Mouse (Mus musculus) MEL (cell line): ENCODE data around the gene Rhoh. TPM values are rescaled to one million over a fixed set of nuclear protein-coding genes. Genes with fewer than 3 reads are reported as not detected.

Source experiments
- DNase-seq: peaks from one replicate; pipeline ENCODE4 v3.0.0; 2011; ENCODE audit warnings: low read depth, low spot score
- H3K27ac ChIP-seq: 2 replicates; pipeline ENCODE4 v1.5.1; 2012; ENCODE audit warnings: low read depth, mild to moderate bottlenecking, control low read depth, low read length, moderate library complexity; ENCODE audit not compliant: control insufficient read depth
- H3K27me3 ChIP-seq, 2 experiments: fragments of 150-350 bp in 1 of 2; sonication (generic) in 1 of 2; 2 replicates each; pipeline ENCODE4 v1.6.1; 2012; ENCODE audit warnings: low read length in 2 of 2, mild to moderate bottlenecking in 2 of 2, improper control_type of control experiment in 1 of 2, moderate library complexity in 1 of 2; ENCODE audit not compliant: insufficient read depth in 2 of 2, control insufficient read depth in 1 of 2
- H3K36me3 ChIP-seq, 2 experiments: 2 replicates each; pipeline ENCODE4 v1.6.1; 2012 to 2014; ENCODE audit warnings: low read length in 2 of 2, improper control_type of control experiment in 1 of 2, inconsistent platforms in 1 of 2, mild to moderate bottlenecking in 1 of 2; ENCODE audit not compliant: insufficient read depth in 2 of 2, control insufficient read depth in 1 of 2
- H3K4me1 ChIP-seq, 2 experiments: fragments of 150-350 bp in 1 of 2; sonication (generic) in 1 of 2; 2 replicates each; pipeline ENCODE4 v1.6.1; 2012; ENCODE audit warnings: low read length in 2 of 2, improper control_type of control experiment in 1 of 2, mild to moderate bottlenecking in 1 of 2; ENCODE audit not compliant: insufficient read depth in 2 of 2, control insufficient read depth in 1 of 2
- H3K4me3 ChIP-seq, 2 experiments: fragments of 150-350 bp in 1 of 2; sonication (generic) in 1 of 2; 2 replicates each; pipeline ENCODE4 v1.5.1; 2012; ENCODE audit warnings: low read depth in 2 of 2, low read length in 2 of 2, mild to moderate bottlenecking in 2 of 2, moderate library complexity in 2 of 2, control low read depth in 1 of 2, improper control_type of control experiment in 1 of 2; ENCODE audit not compliant: control insufficient read depth in 1 of 2, insufficient read depth in 1 of 2
- H3K79me2 ChIP-seq: 2 replicates; pipeline ENCODE4 v1.6.1; 2012; ENCODE audit warnings: mild to moderate bottlenecking, low read length, moderate library complexity; ENCODE audit not compliant: control insufficient read depth, poor library complexity, insufficient read depth
- H3K9ac ChIP-seq: 2 replicates; pipeline ENCODE4 v1.6.1; 2012; ENCODE audit warnings: low read depth, mild to moderate bottlenecking, control low read depth, low read length, moderate library complexity; ENCODE audit not compliant: control insufficient read depth, poor library complexity, severe bottlenecking
- H3K9me3 ChIP-seq: fragments of 150-350 bp; sonication (generic); replicated peaks from 2 replicates; pipeline ENCODE4 v1.6.1; 2012; ENCODE audit warnings: mild to moderate bottlenecking, low read length, improper control_type of control experiment, moderate library complexity; ENCODE audit not compliant: insufficient read depth
- CTCF ChIP-seq, 3 experiments: IDR thresholded peaks in 2 of 3; conservative IDR thresholded peaks in 1 of 3; 2 replicates each; pipeline ENCODE4 v1.5.1; 2011 to 2012; ENCODE audit warnings: low read length in 3 of 3, low read depth in 2 of 3, mild to moderate bottlenecking in 2 of 3, improper control_type of control experiment in 1 of 3, inconsistent platforms in 1 of 3, mixed read lengths in 1 of 3, moderate library complexity in 1 of 3; ENCODE audit not compliant: control insufficient read depth in 1 of 3, insufficient read depth in 1 of 3, poor library complexity in 1 of 3, severe bottlenecking in 1 of 3
- EP300 ChIP-seq, 2 experiments: IDR thresholded peaks; 2 replicates each; pipeline ENCODE4 v1.6.1; 2011; ENCODE audit warnings: improper control_type of control experiment in 2 of 2, low read length in 2 of 2, low read depth in 1 of 2, mild to moderate bottlenecking in 1 of 2
- GABPA ChIP-seq: IDR thresholded peaks from 2 replicates; pipeline ENCODE4 v1.6.1; 2012; ENCODE audit warnings: low read depth, mild to moderate bottlenecking, inconsistent platforms, low read length, improper control_type of control experiment, moderate library complexity
- HCFC1 ChIP-seq: IDR thresholded peaks from 2 replicates; pipeline ENCODE4 v1.6.1; 2012; ENCODE audit warnings: low read depth, mild to moderate bottlenecking, inconsistent platforms, low read length, improper control_type of control experiment, moderate library complexity
- KAT2A ChIP-seq: conservative IDR thresholded peaks from 2 replicates; pipeline ENCODE4 v1.6.1; 2012; ENCODE audit warnings: low read depth, low read length, improper control_type of control experiment, inconsistent platforms
- MAZ ChIP-seq: IDR thresholded peaks from 2 replicates; pipeline ENCODE4 v1.6.1; 2012; ENCODE audit warnings: low read depth, mild to moderate bottlenecking, inconsistent platforms, low read length, improper control_type of control experiment
- MEF2A ChIP-seq: IDR thresholded peaks from 2 replicates; pipeline ENCODE4 v1.6.1; 2014; ENCODE audit warnings: low read depth, mild to moderate bottlenecking, inconsistent platforms, low read length, improper control_type of control experiment; ENCODE audit not compliant: poor library complexity, insufficient replicate concordance, severe bottlenecking; ENCODE audit errors: extremely low read depth
- MYB ChIP-seq: IDR thresholded peaks from 2 replicates; pipeline ENCODE4 v1.6.1; 2011; ENCODE audit warnings: mild to moderate bottlenecking, low read depth, low read length, improper control_type of control experiment
- NELFE ChIP-seq: IDR thresholded peaks from 2 replicates; pipeline ENCODE4 v1.6.1; 2011; ENCODE audit warnings: low read depth, low read length, improper control_type of control experiment
- NRF1 ChIP-seq: IDR thresholded peaks from 2 replicates; pipeline ENCODE4 v1.6.1; 2014; ENCODE audit warnings: low read depth, mild to moderate bottlenecking, inconsistent platforms, low read length, improper control_type of control experiment, moderate library complexity; ENCODE audit not compliant: poor library complexity, insufficient read depth, severe bottlenecking
- POLR2AphosphoS2 ChIP-seq: IDR thresholded peaks from 2 replicates; pipeline ENCODE4 v1.6.1; 2011; ENCODE audit warnings: low read length, improper control_type of control experiment
- RCOR1 ChIP-seq: IDR thresholded peaks from 2 replicates; pipeline ENCODE4 v1.6.1; 2012; ENCODE audit warnings: low read depth, mild to moderate bottlenecking, inconsistent platforms, low read length, improper control_type of control experiment
- SMC3 ChIP-seq: IDR thresholded peaks from 2 replicates; pipeline ENCODE4 v1.6.1; 2011; ENCODE audit warnings: low read depth, low read length, improper control_type of control experiment
- TCF12 ChIP-seq: IDR thresholded peaks from 2 replicates; pipeline ENCODE4 v1.6.1; 2014; ENCODE audit warnings: low read depth, mild to moderate bottlenecking, inconsistent platforms, low read length, improper control_type of control experiment, moderate library complexity
- ZC3H11A ChIP-seq: IDR thresholded peaks from 2 replicates; pipeline ENCODE4 v1.6.1; 2012; ENCODE audit warnings: low read depth, mild to moderate bottlenecking, inconsistent platforms, low read length, improper control_type of control experiment
- ZNF384 ChIP-seq: IDR thresholded peaks from 2 replicates; pipeline ENCODE4 v1.6.1; 2012; ENCODE audit warnings: low read depth, mild to moderate bottlenecking, inconsistent platforms, low read length, improper control_type of control experiment
- polyA plus RNA-seq, 2 experiments: library from polyadenylated mRNA; stranded (reverse) in 1 of 2; unstranded in 1 of 2; fragments of >175 nt in 1 of 2; fragments of >200 nt in 1 of 2; gene quantifications; 2 replicates each; pipeline versions ENCODE4 v1.2.1 to v1.2.4; 2012; ENCODE audit warnings: low replicate concordance in 2 of 2, low read depth in 1 of 2; ENCODE audit not compliant: insufficient read length in 2 of 2, insufficient read depth in 1 of 2, missing spikeins in 1 of 2
- total RNA-seq: library from RNA; depleted of rRNA; stranded (reverse); fragments of 300-350 nt; gene quantifications from 2 replicates; pipeline ENCODE4 v1.2.3, GENCODE M21; 2012

Rhoh gene
- total and polyA plus RNA-seq, 3 experiments, result 0.15 to 0.31 TPM; not detected in 1

DNA sequence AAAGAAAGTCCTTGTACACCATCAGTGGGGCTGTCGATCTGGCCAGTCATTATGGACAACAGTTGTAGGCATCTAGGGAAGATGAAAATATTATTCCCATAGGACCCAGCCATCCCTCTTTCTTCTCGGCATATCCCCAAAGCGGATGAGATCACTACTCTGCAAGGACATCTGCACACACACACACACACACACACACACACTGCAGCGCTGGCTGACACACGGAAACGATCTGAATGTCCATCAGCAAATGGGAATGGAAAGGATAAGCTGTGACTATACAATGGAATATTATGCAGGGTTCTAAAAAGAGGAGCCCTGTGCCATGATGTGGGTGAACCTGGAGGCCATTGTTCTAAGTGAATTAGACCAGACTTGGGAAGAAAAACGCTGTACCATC is 13.4 kb upstream of the Rhoh start:
- no peak for DNase-seq
- Histone ChIP-seq H3K4me1 (peaks cover 4 to 19% of the 10 kb centered on the region in 2 experiments), H3K9ac (no peak overlapping the region), H3K9me3 (no peaks in the 10 kb centered on the region), H3K79me2 (no peaks in the 10 kb centered on the region), H3K36me3 (peaks cover 0 to 8% of the 10 kb centered on the region in 2 experiments; a peak in 2 of 4 replicates), H3K27ac (no peak overlapping the region), H3K4me3 (no peak overlapping the region), H3K27me3 (no peaks in the 10 kb centered on the region)
- no peak for TF ChIP-seq ZC3H11A
- no peak for TF ChIP-seq GABPA
- TF ChIP-seq ZNF384, result no peak
- no peak for TF ChIP-seq NRF1
- no peak for TF ChIP-seq MEF2A
- no peak for TF ChIP-seq MAZ
- no peak for TF ChIP-seq RCOR1
- TF ChIP-seq, all 39 proteins: peak for 0

GRCm38 (mm10) chr5:65850765-65851164 is 10.2 kb upstream of the Rhoh start:
- DNase-seq, result no peak
- Histone ChIP-seq H3K27ac (no peak overlapping the region), H3K9ac (no peak overlapping the region), H3K9me3 (no peaks in the 10 kb centered on the region), H3K4me1 (peaks cover 0 to 11% of the 10 kb centered on the region in 2 experiments; a peak in 2 of 4 replicates), H3K4me3 (no peak overlapping the region), H3K36me3 (no peaks in the 10 kb centered on the region), H3K79me2 (no peaks in the 10 kb centered on the region), H3K27me3 (no peaks in the 10 kb centered on the region)
- TF ChIP-seq NRF1 (no peak), TCF12 (no peak), HCFC1 (no peak), RCOR1 (no peak), GABPA (no peak)

- H3K27me3 ChIP-seq, result no peaks in the 10 kb centered on the region
- no peak overlapping the region for H3K27ac ChIP-seq
- no peaks in the 10 kb centered on the region for H3K9me3 ChIP-seq
- no peak overlapping the region for H3K9ac ChIP-seq
- no peak for DNase-seq
- H3K79me2 ChIP-seq, result no peaks in the 10 kb centered on the region
- no peak overlapping the region for H3K4me3 ChIP-seq
- H3K4me1 ChIP-seq, result peaks cover 0 to 13% of the 10 kb centered on the region in 2 experiments; a peak in 3 of 4 replicates
- TF ChIP-seq MYB (no peak), KAT2A (no peak), GABPA (no peak), CTCF (IDR thresholded peaks at IDR 0.05 in 2 of 3, conservative IDR thresholded peaks at IDR 0.05 in 1 of 3; ENCODE audit: control insufficient read depth in 1 of 3, insufficient read depth in 1 of 3, low read depth in 2 of 3, low read length in 3 of 3, poor library complexity in 1 of 3, severe bottlenecking in 1 of 3) (no peak), SMC3 (no peak), ZNF384 (no peak), POLR2AphosphoS2 (no peak), NELFE (no peak), EP300 (IDR thresholded peaks at IDR 0.05; ENCODE audit: low read depth in 1 of 2, low read length in 2 of 2) (no peak), ZC3H11A (no peak)
- TF ChIP-seq, all 39 proteins: peak for 0
- H3K36me3 ChIP-seq, result peaks cover 0 to 8% of the 10 kb centered on the region in 2 experiments; a peak in 2 of 4 replicates
Measured at GRCm38 (mm10) chr5:65854786-65855191, 6.2 kb upstream of the Rhoh start.
